11 mouse cellular contexts compared by ENCODE assay signal in the genomic region with DNA sequence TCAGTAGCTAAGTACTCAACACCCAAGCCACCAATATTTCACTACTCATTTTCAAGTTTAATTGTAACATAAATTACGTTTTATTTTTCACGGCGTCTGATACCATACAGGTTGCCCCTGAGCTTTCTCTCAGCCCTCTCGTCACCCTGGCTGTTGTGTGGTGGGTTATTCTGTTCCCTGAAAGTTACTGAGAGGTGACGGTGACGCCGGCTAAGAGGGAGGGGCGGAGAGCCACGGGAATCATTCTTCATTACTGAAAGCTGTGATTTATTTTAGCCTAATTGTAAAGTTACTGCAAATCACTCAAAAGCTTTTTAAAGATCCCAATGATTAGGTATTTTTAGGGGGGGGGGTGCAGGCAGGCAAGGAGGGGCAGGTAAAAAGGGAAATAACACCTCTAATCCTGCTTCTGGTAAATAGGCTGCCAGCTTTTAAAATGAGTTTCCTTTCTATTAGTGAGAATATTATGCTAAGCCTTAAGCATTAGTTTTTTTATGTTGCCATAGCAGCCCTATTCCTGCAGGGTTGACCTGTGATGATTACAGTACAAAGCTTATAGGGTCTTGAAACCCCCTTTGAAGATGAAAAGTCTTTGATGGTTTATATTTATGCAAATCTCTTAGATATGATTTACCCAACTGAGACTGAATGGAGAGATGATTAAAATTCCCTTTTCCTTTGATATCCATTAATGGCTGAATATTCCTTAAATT.
DNase-seq lines count a peak whose midpoint lies in the region; ATAC-seq lines count a peak whose summit lies in the region.
"Had no signal": no experiment of that assay in that cellular context is flagged by ENCODE, and none has a peak within 500 bp of the region (broad histone marks: within the 10 kb centered on the region; RNA-seq: fewer than 3 reads in every experiment).

No protein-coding gene starts in this region.

- no peak for DNase-seq in heart, adult 8-10 months (ENCODE audit: low spot score)
- peak; percentile 44 for DNase-seq in embryonic facial prominence, embryonic 11.5 days (ENCODE audit: low spot score)
- DNase-seq in hindbrain, embryonic 11.5 days (ENCODE audit: low spot score): peak; percentile 50
- DNase-seq in layer of hippocampus, postnatal 14 days (ENCODE audit: low spot score in 2 of 2): no peak
- no peak for DNase-seq in gastrocnemius, adult 8-10 months (ENCODE audit: low spot score in 2 of 2)
- DNase-seq in layer of hippocampus, adult 11-12 months (ENCODE audit: low spot score): no peak
- DNase-seq: layer of hippocampus, postnatal 36 days had no signal

- peak overlapping the region; percentile 27 for H3K4me2 ChIP-seq in heart, embryonic 14.5 days (ENCODE audit: low read length)
- H3K4me2 ChIP-seq in embryonic facial prominence, embryonic 11.5 days (ENCODE audit: low read depth, low read length): peak overlapping the region; percentile 16; the same call in 1 of the 2 replicates
- no peak overlapping the region; the same call in 1 of the 2 replicates for H3K4me2 ChIP-seq in hindbrain, embryonic 11.5 days (replicated peaks; ENCODE audit: low read depth, low read length)
- peak overlapping the region; percentile 25 for H3K4me2 ChIP-seq in midbrain, embryonic 13.5 days (replicated peaks)
- H3K4me2 ChIP-seq: intestine, embryonic 15.5 days had no signal

- H3K4me3 ChIP-seq in heart, embryonic 14.5 days (ENCODE audit: control insufficient read depth in 1 of 2, insufficient read depth in 1 of 2, low read depth in 1 of 2, low read length in 2 of 2): no peak overlapping the region
- H3K4me3 ChIP-seq in embryonic facial prominence, embryonic 11.5 days (ENCODE audit: low read depth, low read length): no peak overlapping the region
- H3K4me3 ChIP-seq in hindbrain, embryonic 11.5 days (ENCODE audit: low read depth, low read length): no peak overlapping the region
- no peak overlapping the region for H3K4me3 ChIP-seq in midbrain, embryonic 13.5 days (replicated peaks)
- H3K4me3 ChIP-seq: intestine, embryonic 15.5 days; megakaryocyte, embryonic 14.5 days had no signal

- H3K9me3 ChIP-seq in heart, embryonic 14.5 days (ENCODE audit: control insufficient read depth, low read length): no peaks in the 10 kb centered on the region
- H3K9me3 ChIP-seq in embryonic facial prominence, embryonic 11.5 days (replicated peaks; ENCODE audit: control insufficient read depth, low read length): no peaks in the 10 kb centered on the region
- no peaks in the 10 kb centered on the region for H3K9me3 ChIP-seq in hindbrain, embryonic 11.5 days (ENCODE audit: control insufficient read depth, low read length)
- no peaks in the 10 kb centered on the region for H3K9me3 ChIP-seq in midbrain, embryonic 13.5 days
- H3K9me3 ChIP-seq: intestine, embryonic 15.5 days; megakaryocyte, embryonic 14.5 days had no signal

- H3K9ac ChIP-seq in heart, embryonic 14.5 days (ENCODE audit: low read length): no peak overlapping the region
- no peak overlapping the region for H3K9ac ChIP-seq in embryonic facial prominence, embryonic 11.5 days (replicated peaks; ENCODE audit: low read length)
- H3K9ac ChIP-seq in hindbrain, embryonic 11.5 days (ENCODE audit: low read depth, low read length): no peak overlapping the region
- H3K9ac ChIP-seq in midbrain, embryonic 13.5 days (replicated peaks): no peak overlapping the region
- H3K9ac ChIP-seq: intestine, embryonic 15.5 days had no signal

- H3K36me3 ChIP-seq in heart, embryonic 14.5 days (ENCODE audit: control insufficient read depth, insufficient read depth, low read length): no peaks in the 10 kb centered on the region
- no peaks in the 10 kb centered on the region for H3K36me3 ChIP-seq in embryonic facial prominence, embryonic 11.5 days (replicated peaks; ENCODE audit: control insufficient read depth, insufficient read depth, low read depth, low read length)
- H3K36me3 ChIP-seq in hindbrain, embryonic 11.5 days (ENCODE audit: control insufficient read depth, insufficient read depth, low read length): no peaks in the 10 kb centered on the region
- no peaks in the 10 kb centered on the region for H3K36me3 ChIP-seq in midbrain, embryonic 13.5 days
- H3K36me3 ChIP-seq: intestine, embryonic 15.5 days had no signal

- no peak overlapping the region for H3K27ac ChIP-seq in heart, embryonic 14.5 days (replicated peaks in 1 of 2; ENCODE audit: control insufficient read depth in 1 of 2, insufficient read depth in 1 of 2, low read depth in 2 of 2, low read length in 2 of 2)
- no peak overlapping the region for H3K27ac ChIP-seq in embryonic facial prominence, embryonic 11.5 days (replicated peaks; ENCODE audit: low read depth, low read length)
- no peak overlapping the region for H3K27ac ChIP-seq in hindbrain, embryonic 11.5 days (ENCODE audit: low read depth, low read length)
- H3K27ac ChIP-seq in midbrain, embryonic 13.5 days: peak overlapping the region; percentile 67
- H3K27ac ChIP-seq: intestine, embryonic 15.5 days had no signal

- ATAC-seq in heart, embryonic 14.5 days (ENCODE audit: insufficient number of reproducible peaks, insufficient read depth, low FRiP score, low read depth): no peak
- no peak for ATAC-seq in embryonic facial prominence, embryonic 11.5 days (replicated peaks; ENCODE audit: insufficient number of reproducible peaks, low FRiP score, low TSS enrichment, low read depth)
- peak; percentile 54; the same call in 1 of the 2 replicates for ATAC-seq in hindbrain, embryonic 11.5 days (ENCODE audit: low FRiP score)
- peak; percentile 86 for ATAC-seq in midbrain, embryonic 13.5 days
- ATAC-seq: intestine, embryonic 15.5 days had no signal

- H3K4me1 ChIP-seq in heart, embryonic 14.5 days (ENCODE audit: control insufficient read depth in 2 of 2, insufficient read depth in 2 of 2, low read length in 2 of 2): 0 out of 4 replicates have a peak, but pooled peaks cover 0 to 3% of the 10 kb centered on the region in 2 experiments
- H3K4me1 ChIP-seq in embryonic facial prominence, embryonic 11.5 days (ENCODE audit: control insufficient read depth, insufficient read depth, low read length): no peaks in the 10 kb centered on the region
- H3K4me1 ChIP-seq in hindbrain, embryonic 11.5 days (replicated peaks; ENCODE audit: control insufficient read depth, insufficient read depth, low read length): peaks cover 4% of the 10 kb centered on the region; the same call in 1 of the 2 replicates
- peaks cover 34% of the 10 kb centered on the region for H3K4me1 ChIP-seq in midbrain, embryonic 13.5 days (replicated peaks)
- H3K4me1 ChIP-seq: intestine, embryonic 15.5 days; megakaryocyte, embryonic 14.5 days had no signal

- WGBS in heart, embryonic 14.5 days: 28% methylated on average over 9 of the region's 9 CpGs
- 5% methylated on average over 9 of the region's 9 CpGs for WGBS in embryonic facial prominence, embryonic 11.5 days
- 5% methylated on average over 9 of the region's 9 CpGs for WGBS in hindbrain, embryonic 11.5 days
- 2% methylated on average over 9 of the region's 9 CpGs for WGBS in midbrain, embryonic 13.5 days

- no peaks in the 10 kb centered on the region for H3K27me3 ChIP-seq in heart, embryonic 14.5 days (ENCODE audit: control insufficient read depth, insufficient read depth, low read length)
- H3K27me3 ChIP-seq in embryonic facial prominence, embryonic 11.5 days (ENCODE audit: control insufficient read depth, insufficient read depth, low read length): no peaks in the 10 kb centered on the region
- peaks cover 6% of the 10 kb centered on the region; the same call in 1 of the 2 replicates for H3K27me3 ChIP-seq in hindbrain, embryonic 11.5 days (ENCODE audit: control insufficient read depth, insufficient read depth, low read length)
- H3K27me3 ChIP-seq in midbrain, embryonic 13.5 days: peaks cover 82% of the 10 kb centered on the region
- H3K27me3 ChIP-seq: intestine, embryonic 15.5 days; megakaryocyte, embryonic 14.5 days had no signal

Comparison
In these comparisons a context has a peak if more than half of its experiments do, and no peak if none do; other contexts are left out.
1. ATAC-seq: peak in hindbrain, embryonic 11.5 days (single experiment) and midbrain, embryonic 13.5 days (single experiment); none in heart, embryonic 14.5 days (single experiment) and embryonic facial prominence, embryonic 11.5 days (single experiment).
2. DNase-seq: peak in embryonic facial prominence, embryonic 11.5 days (single experiment) and hindbrain, embryonic 11.5 days (single experiment); none in heart, adult 8-10 months (single experiment), layer of hippocampus, postnatal 14 days (0 of 2), gastrocnemius, adult 8-10 months (0 of 2) and layer of hippocampus, adult 11-12 months (single experiment).